Comparison of ENCODE assay signal across 7 mouse cellular contexts in genomic region chr11:62496151-62496715, GRCm38 (mm10). TPM values are rescaled to one million over a fixed set of nuclear protein-coding genes. Genes with fewer than 3 reads are reported as not detected.
DNase-seq lines count a peak whose midpoint lies in the region; ATAC-seq and TF ChIP-seq lines count a peak whose summit lies in the region.

No protein-coding gene starts in this region.

- peak; percentile 59 for TF ChIP-seq CTCF in Patski (IDR thresholded peaks at IDR 0.05)
- peak; percentile 40 for TF ChIP-seq CTCF in liver, adult 2 months (IDR thresholded peaks at IDR 0.05; ENCODE audit: low read depth, low read length)

- in situ Hi-C loops in Patski (cut with MboI; ENCODE audit: low pct_unique_long_range_greater_than_20kb), result no loop called here

- H3K4me2 ChIP-seq in midbrain, embryonic 11.5 days, result no peak overlapping the region

- 64% methylated on average over 5 of the region's 5 CpGs for WGBS in midbrain, embryonic 10.5 days
- WGBS in midbrain, embryonic 11.5 days, result 64% methylated on average over 5 of the region's 5 CpGs
- 49% methylated on average over 5 of the region's 5 CpGs for WGBS in liver, adult 2 months

- peak; percentile 25 for DNase-seq in midbrain, embryonic 10.5 days (ENCODE audit: low spot score)
- no peak for DNase-seq in midbrain, embryonic 11.5 days (ENCODE audit: low spot score, missing footprints)
- DNase-seq in Patski (ENCODE audit: low read depth, low spot score), result no peak
- peak; percentile 54 for DNase-seq in embryo, embryonic 10.5 days (ENCODE audit: low spot score)
- peak; percentile 40 for DNase-seq in liver, adult 2 months (ENCODE audit: extremely low read depth, low read depth, low spot score)
- DNase-seq in spleen, postnatal 10 days (ENCODE audit: low spot score in 2 of 2), result peak; percentile 16 to 66
- DNase-seq in urinary bladder, postnatal 14 days (ENCODE audit: low spot score), result no peak

- no peaks in the 10 kb centered on the region for H3K79me2 ChIP-seq in liver, adult 2 months (ENCODE audit: control insufficient read depth, insufficient read depth, low read length)

- no peak overlapping the region for H3K4me3 ChIP-seq in midbrain, embryonic 10.5 days
- H3K4me3 ChIP-seq in midbrain, embryonic 11.5 days (ENCODE audit: low read depth, low read length), result no peak overlapping the region
- H3K4me3 ChIP-seq in liver, adult 2 months (ENCODE audit: insufficient read depth, low read depth, low read length), result no peak overlapping the region

- CTCF ChIA-PET in Patski (lab: Charles Lee), result interaction anchor here (0.7 to 2.1 kb wide), 10 partner anchors 8 to 61 kb away, joined by 3 to 7 read pairs (median 4); no protein-coding TSS in a partner anchor

- no peaks in the 10 kb centered on the region for H3K27me3 ChIP-seq in midbrain, embryonic 10.5 days (ENCODE audit: low read depth, poor library complexity, severe bottlenecking)
- H3K27me3 ChIP-seq in midbrain, embryonic 11.5 days (ENCODE audit: control insufficient read depth, insufficient read depth, low read length), result no peaks in the 10 kb centered on the region
- H3K27me3 ChIP-seq in Patski, result no peaks in the 10 kb centered on the region
- H3K27me3 ChIP-seq in liver, adult 2 months (ENCODE audit: control insufficient read depth, insufficient read depth, low read length), result no peaks in the 10 kb centered on the region

- no peak for TF ChIP-seq POLR2A in liver, adult 2 months (IDR thresholded peaks at IDR 0.05; ENCODE audit: extremely low read depth, insufficient read depth, low read length)

- no peak overlapping the region for H3K9ac ChIP-seq in midbrain, embryonic 11.5 days (ENCODE audit: low read length)
- H3K9ac ChIP-seq in liver, adult 2 months (ENCODE audit: low read depth, low read length), result no peak overlapping the region

- no peaks in the 10 kb centered on the region for H3K36me3 ChIP-seq in midbrain, embryonic 10.5 days
- no peaks in the 10 kb centered on the region for H3K36me3 ChIP-seq in midbrain, embryonic 11.5 days (ENCODE audit: control insufficient read depth, insufficient read depth, low read length)
- H3K36me3 ChIP-seq in liver, adult 2 months (ENCODE audit: control insufficient read depth, insufficient read depth, low read length), result no peaks in the 10 kb centered on the region

- no peak overlapping the region for H3K27ac ChIP-seq in midbrain, embryonic 10.5 days (replicated peaks)
- H3K27ac ChIP-seq in midbrain, embryonic 11.5 days (ENCODE audit: low read depth, low read length), result no peak overlapping the region
- peak overlapping the region; percentile 85 for H3K27ac ChIP-seq in liver, adult 2 months (replicated peaks; ENCODE audit: insufficient read depth, low read depth, low read length)

- POLR2A ChIA-PET in Patski (lab: Charles Lee), result interaction anchor here (0.8 to 1.4 kb wide), 3 partner anchors 12 to 38 kb away, joined by 3 to 4 read pairs (median 4); partner anchors contain the start of genes Ncor1 and Pigl

- no peak for ATAC-seq in midbrain, embryonic 11.5 days (ENCODE audit: low FRiP score)
- no peak for ATAC-seq in Patski

- H3K4me1 ChIP-seq in midbrain, embryonic 10.5 days, result peaks cover 14% of the 10 kb centered on the region
- peaks cover 10% of the 10 kb centered on the region for H3K4me1 ChIP-seq in midbrain, embryonic 11.5 days (ENCODE audit: control insufficient read depth, insufficient read depth, low read length)
- H3K4me1 ChIP-seq in liver, adult 2 months (ENCODE audit: control insufficient read depth, insufficient read depth, low read length), result peaks cover 23% of the 10 kb centered on the region

- no peaks in the 10 kb centered on the region for H3K9me3 ChIP-seq in midbrain, embryonic 10.5 days (replicated peaks)
- no peaks in the 10 kb centered on the region for H3K9me3 ChIP-seq in midbrain, embryonic 11.5 days (ENCODE audit: control insufficient read depth, low read length)

RNA-seq across cellular contexts. Expression of gene Ncor1, which starts 37.9 kb away (rescaled TPM):
- polyA plus RNA-seq in midbrain, embryonic 10.5 days (2016; fragmentation: Nextera tagmentation; extraction: Ambion mirVana), result 120 and 139 TPM in 2 replicates
- polyA plus RNA-seq in midbrain, embryonic 11.5 days (2014; fragmentation: Nextera tagmentation; extraction: Ambion mirVana), result 176 and 183 TPM in 2 replicates
- 156 TPM for polyA plus RNA-seq in Patski (2021)
- 48.0 and 51.4 TPM in 2 replicates for total RNA-seq in liver, adult 2 months (2014; rRNA removed)
- polyA plus RNA-seq in liver, adult 2 months (2012; rRNA removed), result 45.7 and 46.8 TPM in 2 replicates

RNA-seq across cellular contexts. Expression of gene Pigl, which starts 38.0 kb away (rescaled TPM):
- polyA plus RNA-seq in midbrain, embryonic 10.5 days (2016; fragmentation: Nextera tagmentation; extraction: Ambion mirVana), result 16.4 and 17.9 TPM in 2 replicates
- 15.4 and 15.9 TPM in 2 replicates for polyA plus RNA-seq in midbrain, embryonic 11.5 days (2014; fragmentation: Nextera tagmentation; extraction: Ambion mirVana)
- polyA plus RNA-seq in Patski (2021), result 6.5 TPM
- 1.5 and 1.9 TPM in 2 replicates for total RNA-seq in liver, adult 2 months (2014; rRNA removed)
- polyA plus RNA-seq in liver, adult 2 months (2012; rRNA removed), result 2.8 and 3.6 TPM in 2 replicates

RNA-seq across cellular contexts. Expression of gene Cenpv, which starts 42.8 kb away (rescaled TPM):
- 41.7 and 53.7 TPM in 2 replicates for polyA plus RNA-seq in midbrain, embryonic 10.5 days (2016; fragmentation: Nextera tagmentation; extraction: Ambion mirVana)
- polyA plus RNA-seq in midbrain, embryonic 11.5 days (2014; fragmentation: Nextera tagmentation; extraction: Ambion mirVana), result 54.8 and 68.5 TPM in 2 replicates
- polyA plus RNA-seq in Patski (2021), result 24.5 TPM
- total RNA-seq in liver, adult 2 months (2014; rRNA removed), result 20.5 and 26.6 TPM in 2 replicates
- polyA plus RNA-seq in liver, adult 2 months (2012; rRNA removed), result 31.6 and 32.6 TPM in 2 replicates

RNA-seq across cellular contexts. Expression of gene Ubb, which starts 54.7 kb away (rescaled TPM):
- polyA plus RNA-seq in midbrain, embryonic 10.5 days (2016; fragmentation: Nextera tagmentation; extraction: Ambion mirVana), result 3,322 and 3,606 TPM in 2 replicates
- polyA plus RNA-seq in midbrain, embryonic 11.5 days (2014; fragmentation: Nextera tagmentation; extraction: Ambion mirVana), result 3,727 and 3,899 TPM in 2 replicates
- polyA plus RNA-seq in Patski (2021), result 624 TPM
- total RNA-seq in liver, adult 2 months (2014; rRNA removed), result 621 and 698 TPM in 2 replicates
- 644 and 809 TPM in 2 replicates for polyA plus RNA-seq in liver, adult 2 months (2012; rRNA removed)

Comparison
In these comparisons a context has a peak if more than half of its experiments do, and no peak if none do; other contexts are left out.
1. DNase-seq: peak in midbrain, embryonic 10.5 days (single experiment), embryo, embryonic 10.5 days (single experiment), liver, adult 2 months (single experiment) and spleen, postnatal 10 days (2 of 2); none in midbrain, embryonic 11.5 days (single experiment), Patski (single experiment) and urinary bladder, postnatal 14 days (single experiment).